Mouse (Mus musculus) lung, adult 2 months (tissue): ENCODE results near the gene Unc119b.

Experiments
- CTCF ChIP-seq: fragments of 200-500 bp; IDR thresholded peaks from 2 replicates; pipeline ENCODE4 v1.5.1; 2011; ENCODE audit warnings: mild to moderate bottlenecking, low read length, control low read depth; ENCODE audit not compliant: insufficient read depth
- POLR2A ChIP-seq: fragments of 200-500 bp; IDR thresholded peaks from 2 replicates; pipeline ENCODE4 v1.6.1; 2011; ENCODE audit warnings: low read depth, mild to moderate bottlenecking, control low read depth, low read length, borderline replicate concordance; ENCODE audit errors: extremely low read depth

DNA sequence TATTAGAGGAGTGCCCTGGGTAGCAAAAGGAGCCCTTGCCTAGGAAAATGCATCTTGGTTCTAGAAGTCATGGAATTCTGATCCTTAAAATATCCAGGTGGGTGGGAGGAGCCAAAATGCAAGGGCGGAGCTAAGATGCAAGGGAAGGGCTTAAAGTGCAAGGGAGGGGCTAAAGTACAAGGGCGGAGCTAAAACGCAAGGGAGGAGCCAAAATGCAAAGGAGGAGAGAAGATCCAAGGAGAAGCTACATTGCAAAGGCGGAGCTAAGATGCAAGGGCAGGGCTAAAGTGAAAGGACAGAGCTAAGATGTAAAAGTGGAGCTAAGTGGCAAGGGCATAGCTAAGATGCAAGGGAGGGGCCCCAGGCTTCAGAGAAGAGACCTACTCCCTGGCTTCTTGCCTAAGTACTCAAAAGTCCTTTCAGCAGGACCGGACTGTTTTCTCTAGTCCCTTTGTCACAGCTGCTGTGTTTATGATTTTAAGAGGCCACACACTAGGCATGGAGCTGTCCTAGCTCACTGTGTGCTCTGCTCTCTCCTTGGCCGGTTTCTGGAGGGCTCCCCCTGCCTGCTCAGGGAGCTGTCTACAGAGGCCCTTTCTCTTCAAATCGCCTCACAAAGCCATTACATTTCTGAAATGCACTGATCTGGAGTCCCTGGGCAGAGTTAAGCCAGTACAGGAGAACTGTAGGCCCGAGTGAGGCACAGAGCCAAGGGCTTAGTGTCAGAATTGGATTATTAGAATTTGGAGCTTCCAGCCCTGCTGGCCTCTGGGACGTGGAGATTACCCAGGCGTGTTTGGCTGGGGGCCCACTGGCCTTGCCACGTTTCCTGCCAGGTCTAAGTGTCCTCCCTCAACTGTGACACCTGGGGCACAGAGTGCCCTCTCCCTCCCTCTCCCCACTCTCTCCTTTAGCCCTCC is 31.4 kb upstream of the Unc119b start:
- TF ChIP-seq CTCF (no peak), POLR2A (no peak)
